Mouse (Mus musculus): ENCODE measurements around the gene Appl1. TPM values are rescaled to one million over a fixed set of nuclear protein-coding genes. Genes with fewer than 3 reads are reported as not detected.

Gene Appl1
- polyA plus RNA-seq, 1 experiment from 2014 or later = 39.3 TPM

- no peaks in the 10 kb centered on the region for H3K27me3 ChIP-seq
- no peak overlapping the region for H3K9ac ChIP-seq
- H3K4me1 ChIP-seq = no peaks in the 10 kb centered on the region
- H3K4me2 ChIP-seq (replicated peaks) = no peak overlapping the region
- no peaks in the 10 kb centered on the region for H3K36me3 ChIP-seq
- no peaks in the 10 kb centered on the region for H3K9me3 ChIP-seq (replicated peaks)
- no peak overlapping the region for H3K4me3 ChIP-seq (replicated peaks)
- H3K27ac ChIP-seq (replicated peaks) = no peak overlapping the region
- WGBS = 67% methylated on average over 2 of the region's 2 CpGs
- ATAC-seq (ENCODE audit: insufficient number of reproducible peaks, low FRiP score, low TSS enrichment, low read depth) = no peak
These were observed 17.7 kb upstream of the Appl1 start for GRCm38 (mm10) chr14:26988694-26989093.

- 68% methylated on average over 5 of the region's 5 CpGs for WGBS
- H3K27me3 ChIP-seq = no peaks in the 10 kb centered on the region
- H3K4me2 ChIP-seq (replicated peaks) = no peak overlapping the region
- ATAC-seq (ENCODE audit: insufficient number of reproducible peaks, low FRiP score, low TSS enrichment, low read depth) = no peak
- H3K9ac ChIP-seq = no peak overlapping the region
- H3K4me3 ChIP-seq (replicated peaks) = no peak overlapping the region
- no peak overlapping the region for H3K27ac ChIP-seq (replicated peaks)
- no peaks in the 10 kb centered on the region; the same call in 1 of the 2 replicates for H3K9me3 ChIP-seq (replicated peaks)
- H3K36me3 ChIP-seq = no peaks in the 10 kb centered on the region
- no peaks in the 10 kb centered on the region for H3K4me1 ChIP-seq
These were observed 11.1 kb upstream of the Appl1 start for GRCm38 (mm10) chr14:26982150-26982530.

DNA sequence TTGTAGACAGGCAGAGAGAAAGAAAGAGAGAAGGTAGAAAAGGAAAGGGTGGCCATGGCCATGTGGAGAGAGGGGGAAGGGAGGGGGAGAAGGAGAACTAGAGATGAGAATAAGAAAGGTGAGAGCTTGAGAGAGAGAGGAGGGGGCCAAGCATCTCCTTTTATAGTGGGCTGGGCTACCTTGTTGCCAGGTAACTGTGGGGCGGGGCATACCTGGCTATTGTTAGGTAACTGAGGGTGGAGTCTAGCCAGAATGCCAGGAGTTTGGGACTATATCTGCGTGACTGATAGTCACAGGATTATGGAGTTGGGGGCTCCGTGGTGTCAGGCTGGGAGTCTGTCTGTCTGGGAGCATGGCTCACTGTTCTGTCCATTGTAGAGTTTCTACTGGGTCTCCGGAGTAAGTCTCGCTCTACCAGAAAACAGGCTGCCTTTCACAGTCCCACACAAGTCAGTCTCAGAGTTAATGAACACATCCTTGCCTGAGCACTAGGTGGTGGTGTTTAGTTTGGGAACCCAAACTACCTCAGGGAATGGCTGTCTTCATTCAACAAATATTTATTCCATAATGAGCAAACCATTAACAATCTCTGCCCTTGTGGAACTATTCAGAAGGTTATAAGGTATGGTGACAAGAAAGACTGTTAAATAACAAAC, 10.6 kb upstream of the Appl1 start:
- Histone ChIP-seq H3K4me2 (replicated peaks) (no peak overlapping the region), H3K27ac (replicated peaks) (no peak overlapping the region), H3K4me3 (replicated peaks) (no peak overlapping the region), H3K4me1 (no peaks in the 10 kb centered on the region), H3K9ac (no peak overlapping the region), H3K27me3 (no peaks in the 10 kb centered on the region), H3K36me3 (no peaks in the 10 kb centered on the region), H3K9me3 (replicated peaks) (no peaks in the 10 kb centered on the region; the same call in 1 of the 2 replicates)
- ATAC-seq (ENCODE audit: insufficient number of reproducible peaks, low FRiP score, low TSS enrichment, low read depth) = no peak
- WGBS = 67% methylated on average over 5 of the region's 5 CpGs

DNA sequence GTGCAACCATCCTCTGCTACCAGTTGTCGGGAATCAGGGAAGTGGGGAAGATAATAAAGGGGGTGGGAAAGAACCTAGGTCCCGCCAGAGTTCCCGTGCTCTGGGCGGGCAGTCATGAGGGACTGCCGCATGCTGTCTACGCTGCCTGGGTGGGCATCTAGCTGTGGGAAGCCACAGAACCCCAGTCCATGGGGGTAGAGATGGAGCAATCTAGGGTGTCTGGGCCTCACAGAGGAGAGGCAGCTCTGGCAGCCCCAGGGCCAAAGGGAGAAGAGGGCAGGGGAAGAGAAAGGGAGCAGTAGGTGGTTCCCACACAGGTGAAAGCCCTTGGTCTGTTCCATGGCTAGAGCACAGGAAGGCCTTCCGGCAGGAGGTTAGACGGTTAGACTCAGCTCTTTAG, 10.0 kb upstream of the Appl1 start:
- no peak overlapping the region for H3K4me2 ChIP-seq (replicated peaks)
- no peaks in the 10 kb centered on the region; the same call in 1 of the 2 replicates for H3K9me3 ChIP-seq (replicated peaks)
- no peaks in the 10 kb centered on the region for H3K36me3 ChIP-seq
- H3K9ac ChIP-seq = no peak overlapping the region
- no peaks in the 10 kb centered on the region for H3K27me3 ChIP-seq
- no peaks in the 10 kb centered on the region for H3K4me1 ChIP-seq
- no peak for ATAC-seq (ENCODE audit: insufficient number of reproducible peaks, low FRiP score, low TSS enrichment, low read depth)
- no peak overlapping the region for H3K27ac ChIP-seq (replicated peaks)
- H3K4me3 ChIP-seq (replicated peaks) = no peak overlapping the region
- 96% methylated on average over 8 of the region's 8 CpGs for WGBS

GRCm38 (mm10) chr14:26979808-26980207, 8.8 kb upstream of the Appl1 start:
- H3K27ac ChIP-seq (replicated peaks) = no peak overlapping the region
- no peaks in the 10 kb centered on the region for H3K4me1 ChIP-seq
- no peak for ATAC-seq (ENCODE audit: insufficient number of reproducible peaks, low FRiP score, low TSS enrichment, low read depth)
- WGBS = 77% methylated on average over 3 of the region's 3 CpGs
- H3K4me2 ChIP-seq (replicated peaks) = no peak overlapping the region
- H3K36me3 ChIP-seq = no peaks in the 10 kb centered on the region
- H3K9me3 ChIP-seq (replicated peaks) = no peaks in the 10 kb centered on the region; the same call in 1 of the 2 replicates
- no peak overlapping the region for H3K9ac ChIP-seq
- no peaks in the 10 kb centered on the region for H3K27me3 ChIP-seq
- no peak overlapping the region for H3K4me3 ChIP-seq (replicated peaks)

DNA sequence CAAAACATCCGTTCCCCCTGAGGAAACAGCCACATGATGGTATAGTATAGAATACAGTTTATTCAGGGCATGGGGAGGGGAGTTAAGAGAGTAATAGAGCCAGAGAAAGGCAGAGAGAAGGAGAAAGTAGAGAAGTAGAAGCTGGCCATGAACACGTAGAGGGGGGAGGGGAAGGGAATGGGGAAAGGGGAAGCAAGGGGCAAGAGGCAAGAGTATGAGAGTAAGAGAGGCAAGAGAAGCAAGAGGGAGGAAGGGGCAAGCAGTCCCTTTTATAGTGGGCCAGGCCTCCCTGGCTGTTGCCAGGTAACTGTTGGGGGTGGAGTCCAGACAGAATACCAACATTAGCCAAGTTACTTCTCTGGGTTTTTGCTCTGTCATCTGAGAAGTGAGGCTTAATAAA, 6.5 kb upstream of the Appl1 start:
- WGBS = 25% methylated on average over 2 of the region's 2 CpGs

DNA sequence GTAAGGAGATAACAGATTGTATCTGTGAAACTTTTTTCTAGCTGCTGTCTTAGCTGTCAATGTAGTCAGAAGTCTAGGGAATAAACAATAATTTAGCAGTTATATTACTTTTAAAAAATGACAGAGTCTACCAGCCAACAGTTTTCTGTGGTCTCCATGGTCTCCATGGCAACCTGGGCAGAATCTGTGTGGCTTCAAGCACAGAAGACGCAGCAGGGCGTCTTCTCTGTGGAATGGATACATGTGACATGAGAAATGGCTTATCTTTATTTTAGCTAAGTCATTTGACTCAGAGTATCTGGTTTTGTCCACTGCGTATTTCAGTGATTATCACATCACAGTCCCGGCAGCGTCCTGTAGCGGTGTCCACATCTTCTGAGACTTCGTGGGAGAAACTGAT, 5.2 kb upstream of the Appl1 start:
- Histone ChIP-seq H3K27ac (replicated peaks) (no peak overlapping the region), H3K9me3 (replicated peaks) (no peaks in the 10 kb centered on the region; the same call in 1 of the 2 replicates), H3K9ac (no peak overlapping the region), H3K4me2 (replicated peaks) (no peak overlapping the region), H3K4me3 (replicated peaks) (no peak overlapping the region), H3K36me3 (no peaks in the 10 kb centered on the region), H3K4me1 (no peaks in the 10 kb centered on the region), H3K27me3 (no peaks in the 10 kb centered on the region)
- WGBS = 75% methylated on average over 7 of the region's 7 CpGs
- no peak for ATAC-seq (ENCODE audit: insufficient number of reproducible peaks, low FRiP score, low TSS enrichment, low read depth)

More for the DNA sequence above, 6.5 kb upstream of the Appl1 start:
- H3K4me2 ChIP-seq (replicated peaks) = no peak overlapping the region
- no peaks in the 10 kb centered on the region for H3K27me3 ChIP-seq
- H3K9me3 ChIP-seq (replicated peaks) = no peaks in the 10 kb centered on the region; the same call in 1 of the 2 replicates
- H3K9ac ChIP-seq = no peak overlapping the region
- H3K4me3 ChIP-seq (replicated peaks) = no peak overlapping the region
- H3K27ac ChIP-seq (replicated peaks) = no peak overlapping the region
- no peaks in the 10 kb centered on the region for H3K36me3 ChIP-seq
- ATAC-seq (ENCODE audit: insufficient number of reproducible peaks, low FRiP score, low TSS enrichment, low read depth) = no peak
- H3K4me1 ChIP-seq = no peaks in the 10 kb centered on the region

DNA sequence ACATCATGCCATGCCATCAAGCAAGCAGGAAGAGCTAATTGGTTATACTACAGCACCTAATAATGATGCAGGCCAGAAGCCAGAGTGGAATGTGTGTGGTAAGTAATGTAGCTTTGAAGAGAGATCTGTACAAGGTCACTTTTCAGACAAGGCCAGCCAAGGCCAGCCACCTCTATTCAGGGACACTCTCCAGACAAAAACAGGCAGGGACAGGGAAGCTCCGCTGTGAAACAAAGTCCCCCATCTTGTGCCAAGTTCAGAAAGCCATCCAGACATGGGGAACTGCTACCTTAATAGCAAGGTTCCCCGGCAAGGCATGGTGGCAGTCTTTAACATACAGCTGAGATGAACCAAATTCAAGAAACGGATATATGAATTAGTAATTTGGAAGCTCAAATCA, 4.5 kb upstream of the Appl1 start:
- Histone ChIP-seq H3K4me3 (replicated peaks) (no peak overlapping the region), H3K36me3 (no peaks in the 10 kb centered on the region), H3K27ac (replicated peaks) (no peak overlapping the region), H3K27me3 (no peaks in the 10 kb centered on the region), H3K9ac (no peak overlapping the region), H3K4me2 (replicated peaks) (no peak overlapping the region), H3K9me3 (replicated peaks) (no peaks in the 10 kb centered on the region), H3K4me1 (no peaks in the 10 kb centered on the region)
- WGBS = 84% methylated on average over 3 of the region's 3 CpGs
- ATAC-seq (ENCODE audit: insufficient number of reproducible peaks, low FRiP score, low TSS enrichment, low read depth) = no peak

GRCm38 (mm10) chr14:26973089-26973488, 2.1 kb upstream of the Appl1 start:
- Histone ChIP-seq H3K4me1 (no peaks in the 10 kb centered on the region), H3K9me3 (replicated peaks) (no peaks in the 10 kb centered on the region), H3K9ac (no peak overlapping the region), H3K36me3 (no peaks in the 10 kb centered on the region), H3K27me3 (no peaks in the 10 kb centered on the region), H3K4me3 (replicated peaks) (no peak overlapping the region), H3K27ac (replicated peaks) (no peak overlapping the region), H3K4me2 (replicated peaks) (no peak overlapping the region)
- 75% methylated on average over 2 of the region's 2 CpGs for WGBS
- ATAC-seq (ENCODE audit: insufficient number of reproducible peaks, low FRiP score, low TSS enrichment, low read depth) = no peak

DNA sequence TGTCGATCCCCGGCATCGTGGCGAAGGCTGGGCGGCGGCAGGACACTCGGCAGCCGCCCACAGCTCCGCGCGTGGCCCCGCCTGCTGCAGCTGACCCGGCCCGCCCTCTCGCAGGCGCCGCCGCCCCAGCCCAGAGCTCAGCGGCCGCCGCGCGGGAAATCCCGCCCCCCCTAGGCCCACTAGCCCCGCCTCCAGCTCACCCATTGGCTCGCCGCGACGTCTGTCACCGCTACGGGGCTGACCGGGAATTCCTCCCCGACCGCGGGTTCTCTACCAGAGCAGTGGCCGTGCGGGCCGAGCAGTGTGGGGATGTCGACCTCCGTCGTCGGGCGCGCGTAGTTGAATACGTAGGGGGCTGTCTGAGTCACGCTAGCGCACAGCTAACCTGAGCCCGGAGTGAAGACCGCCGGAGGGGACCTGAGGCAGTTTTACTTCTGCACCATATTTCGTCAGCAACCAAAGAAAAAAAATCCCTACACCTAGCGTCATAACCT, 546 bp downstream of the Appl1 start:
- H3K4me1 ChIP-seq = no peaks in the 10 kb centered on the region
- H3K27me3 ChIP-seq = no peaks in the 10 kb centered on the region
- H3K4me2 ChIP-seq (replicated peaks) = peak overlapping the region; percentile 56
- WGBS = under 1% methylated on average over 53 of the region's 53 CpGs
- peak overlapping the region; percentile 91 for H3K27ac ChIP-seq (replicated peaks)
- H3K4me3 ChIP-seq (replicated peaks) = peak overlapping the region; percentile 92
- no peaks in the 10 kb centered on the region for H3K9me3 ChIP-seq (replicated peaks)
- H3K36me3 ChIP-seq = no peaks in the 10 kb centered on the region
- peak; percentile 99 for ATAC-seq (ENCODE audit: insufficient number of reproducible peaks, low FRiP score, low TSS enrichment, low read depth)
- peak overlapping the region; percentile 79 for H3K9ac ChIP-seq

DNA sequence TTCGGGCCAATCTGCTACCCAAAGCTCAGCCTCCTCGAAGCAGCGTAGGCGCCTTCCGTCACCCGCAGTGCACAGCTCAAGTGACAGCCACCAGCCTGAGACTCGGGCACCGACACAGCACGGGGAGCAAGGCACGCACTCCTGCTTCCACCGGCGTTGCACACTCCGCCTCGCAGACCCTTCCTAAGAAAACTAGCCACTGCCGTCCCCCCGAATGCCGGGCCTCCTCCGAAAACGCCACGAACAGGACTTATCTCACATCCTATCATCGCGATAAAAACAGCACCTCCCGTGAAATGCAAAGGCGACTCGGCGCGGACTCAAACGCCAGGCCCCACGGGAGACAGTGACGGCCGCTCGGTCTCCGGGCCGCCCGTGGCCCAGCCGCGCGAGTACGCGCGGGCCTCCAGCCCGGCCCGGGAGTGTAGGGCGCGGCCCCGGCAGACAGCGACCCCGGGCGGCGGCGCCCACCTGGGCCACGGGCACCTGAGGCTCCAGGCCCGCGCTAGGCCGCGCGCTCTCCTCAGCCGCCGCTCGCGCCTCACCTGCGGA, 1.1 kb downstream of the Appl1 start:
- Histone ChIP-seq H3K27ac (replicated peaks) (peak overlapping the region; percentile 91), H3K9me3 (replicated peaks) (no peaks in the 10 kb centered on the region), H3K9ac (peak overlapping the region; percentile 79), H3K4me2 (replicated peaks) (peak overlapping the region; percentile 56), H3K36me3 (no peaks in the 10 kb centered on the region), H3K4me3 (replicated peaks) (peak overlapping the region; percentile 92), H3K4me1 (no peaks in the 10 kb centered on the region), H3K27me3 (no peaks in the 10 kb centered on the region)
- ATAC-seq (ENCODE audit: insufficient number of reproducible peaks, low FRiP score, low TSS enrichment, low read depth) = peak; percentile 84
- 0% methylated on average over 62 of the region's 62 CpGs for WGBS

- Histone ChIP-seq H3K4me1 (no peaks in the 10 kb centered on the region), H3K4me3 (replicated peaks) (peak overlapping the region; percentile 92), H3K9ac (peak overlapping the region; percentile 79; the same call in 1 of the 2 replicates), H3K9me3 (replicated peaks) (no peaks in the 10 kb centered on the region), H3K36me3 (no peaks in the 10 kb centered on the region), H3K4me2 (replicated peaks) (peak overlapping the region; percentile 56), H3K27me3 (no peaks in the 10 kb centered on the region), H3K27ac (replicated peaks) (no peak overlapping the region)
- 66% methylated on average over 3 of the region's 3 CpGs for WGBS
- no peak for ATAC-seq (ENCODE audit: insufficient number of reproducible peaks, low FRiP score, low TSS enrichment, low read depth)
These were observed 1.9 kb downstream of the Appl1 start for GRCm38 (mm10) chr14:26969164-26969563.
